Mouse (Mus musculus): ENCODE data around the gene Kif17.

- no peak for TF ChIP-seq ZC3H11A (IDR thresholded peaks at IDR 0.05; ENCODE audit: borderline replicate concordance, low read depth, low read length)
- TF ChIP-seq MAFK (IDR thresholded peaks at IDR 0.05; ENCODE audit: insufficient read depth, low read depth, low read length): no peak
These were observed 61.4 kb downstream of the Kif17 start for GRCm38 (mm10) chr4:138311595-138311994.
